Mouse (Mus musculus) liver, embryonic 11.5 days (tissue): ENCODE measurements around the gene Slc35e1. TPM values are rescaled to one million over a fixed set of nuclear protein-coding genes. Genes with fewer than 3 reads are reported as not detected.

ENCODE experiments used
- ATAC-seq: fragments of 200-750 bp; cut with Nextera tagmentation; replicated peaks from 2 replicates; pipeline ENCODE4 v1.8.0; 2017; ENCODE audit warnings: moderate number of reproducible peaks, mild to moderate bottlenecking, moderate TSS enrichment, moderate library complexity; ENCODE audit not compliant: low FRiP score
- DNase-seq: peaks from one replicate; pipeline ENCODE4 v3.0.0-alpha.2; 2017; ENCODE audit warnings: low spot score
- H3K27ac ChIP-seq: fragments of 300-500 bp; sonication (generic); 2 replicates; pipeline ENCODE4 v1.5.1; 2014; ENCODE audit warnings: mild to moderate bottlenecking, low read depth, low read length, control low read depth
- H3K27me3 ChIP-seq: fragments of 300-500 bp; sonication (generic); replicated peaks from 2 replicates; pipeline ENCODE4 v1.6.1; 2014; ENCODE audit warnings: low read length, mixed read lengths; ENCODE audit not compliant: control insufficient read depth, insufficient read depth
- H3K36me3 ChIP-seq: fragments of 300-500 bp; sonication (generic); 2 replicates; pipeline ENCODE4 v1.6.1; 2014; ENCODE audit warnings: mild to moderate bottlenecking, low read length, moderate library complexity, mixed read lengths; ENCODE audit not compliant: control insufficient read depth, insufficient read depth
- H3K4me1 ChIP-seq: fragments of 300-500 bp; sonication (generic); replicated peaks from 2 replicates; pipeline ENCODE4 v1.6.1; 2014; ENCODE audit warnings: low read length, mixed read lengths; ENCODE audit not compliant: control insufficient read depth, insufficient read depth
- H3K4me2 ChIP-seq: fragments of 300-500 bp; sonication (generic); 2 replicates; pipeline ENCODE4 v1.6.1; 2014; ENCODE audit warnings: mild to moderate bottlenecking, control low read depth, moderate library complexity
- H3K4me3 ChIP-seq: fragments of 300-500 bp; sonication (generic); 2 replicates; pipeline ENCODE4 v1.5.1; 2014; ENCODE audit warnings: low read depth, low read length, control low read depth
- H3K9ac ChIP-seq: fragments of 300-500 bp; sonication (generic); 2 replicates; pipeline ENCODE4 v1.6.1; 2014; ENCODE audit warnings: low read depth, low read length, control low read depth
- H3K9me3 ChIP-seq: fragments of 300-500 bp; sonication (generic); 2 replicates; pipeline ENCODE4 v1.6.1; 2016; ENCODE audit warnings: low read length, inconsistent platforms, mixed read lengths; ENCODE audit not compliant: control insufficient read depth
- WGBS: fragments of 180-500 bp; shearing (Covaris S2); extraction: QIAGEN DNeasy Blood & Tissue Kit; methylation state at CpG from one replicate; pipeline ENCODE4 v1.1.7; 2014; 5-methylcytosine and 5-hydroxymethylcytosine counted together
- polyA plus RNA-seq: library from polyadenylated mRNA; unstranded; fragments of >200 nt; fragmentation: Nextera tagmentation; extraction: Ambion mirVana; gene quantifications from 2 replicates; pipeline ENCODE4 v1.2.1, GENCODE M21; 2014

Gene Slc35e1
- polyA plus RNA-seq, result 16.8 and 18.1 TPM in 2 replicates

DNA sequence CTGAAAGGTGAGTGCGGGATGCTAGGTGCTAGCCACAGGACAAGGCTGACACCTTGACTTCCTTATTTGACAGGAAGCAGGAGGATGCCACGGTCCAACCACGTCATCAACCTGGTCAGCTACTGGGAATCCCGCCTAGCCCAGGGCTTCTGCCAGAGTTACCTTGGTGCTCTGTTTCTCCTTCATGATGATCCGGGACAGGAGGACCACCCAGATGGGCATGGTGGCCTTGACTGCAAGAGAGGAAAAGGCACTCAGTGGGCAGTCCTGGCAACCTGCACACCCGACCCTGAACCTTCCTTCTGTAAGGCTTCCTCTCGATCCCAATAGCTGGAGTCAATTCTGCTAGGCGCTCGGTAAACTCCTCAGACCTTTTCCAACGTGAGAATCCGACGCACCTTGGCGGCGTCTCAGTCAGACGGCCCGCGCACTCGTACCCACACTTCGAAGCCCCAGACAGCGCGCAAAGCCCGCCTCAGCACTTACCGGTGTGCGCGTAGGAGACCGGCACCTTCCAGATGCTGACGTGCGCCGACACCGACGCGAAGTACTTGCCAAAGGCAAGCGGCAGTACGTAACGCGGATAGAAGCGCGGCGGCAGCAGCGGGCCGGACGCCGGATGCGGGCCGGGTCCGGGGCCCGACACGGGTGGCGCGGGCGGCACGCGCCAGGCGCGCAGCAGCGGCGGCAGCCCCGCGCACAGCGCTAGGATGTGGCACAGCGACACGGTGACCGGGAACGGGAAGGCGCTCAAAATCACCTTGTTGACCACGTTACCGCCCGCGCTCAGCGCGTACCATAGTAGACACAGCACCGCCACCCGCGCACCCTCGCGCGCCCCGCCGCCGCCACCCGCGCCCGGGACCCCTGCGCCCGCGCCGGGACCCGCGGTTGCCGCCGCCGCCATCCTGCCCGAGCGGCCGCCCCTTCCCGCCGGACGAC lies at the start of gene Slc35e1:
TSS of gene Slc35e1 (minus strand) at position 935 of the 942 bp plus-strand sequence.
- peak; percentile 32 for ATAC-seq
- DNase-seq, result peak; percentile 65
- peak within 1 kb of the TSS; percentile 92 for H3K9ac ChIP-seq
- peak within 1 kb of the TSS; percentile 83 for H3K27ac ChIP-seq
- H3K4me2 ChIP-seq, result peak within 1 kb of the TSS; percentile 96
- H3K36me3 ChIP-seq, result peaks cover 33% of the 10 kb centered on the region
- no peaks in the 10 kb centered on the region for H3K9me3 ChIP-seq
- 1% methylated on average over 92 of the region's 98 CpGs for WGBS
- peak within 1 kb of the TSS; percentile 96 for H3K4me3 ChIP-seq
- no peaks in the 10 kb centered on the region for H3K27me3 ChIP-seq
- H3K4me1 ChIP-seq, result peaks cover 18% of the 10 kb centered on the region

DNA sequence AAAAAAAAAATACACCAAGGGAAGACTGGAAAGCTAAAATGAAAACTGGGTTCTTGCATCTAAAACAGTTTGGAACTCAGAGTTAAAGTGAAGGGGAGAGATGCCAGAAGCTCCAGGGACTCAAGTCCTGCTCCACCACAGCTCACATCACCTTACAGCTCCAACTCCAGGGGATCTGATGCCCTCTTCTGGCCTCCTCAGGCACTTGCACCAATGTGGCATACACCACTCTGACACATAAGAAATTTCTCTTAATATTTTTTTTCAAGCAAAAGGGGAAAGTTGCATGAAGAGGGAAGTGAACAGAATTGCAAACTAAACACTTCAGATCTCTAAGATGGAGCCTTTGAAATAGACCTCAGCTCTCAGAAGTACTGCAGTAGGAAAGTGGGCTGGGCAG lies 46.8 kb upstream of the Slc35e1 start:
- peaks cover 7% of the 10 kb centered on the region; the same call in 1 of the 2 replicates for H3K4me1 ChIP-seq
- DNase-seq, result no peak
- no peak overlapping the region for H3K9ac ChIP-seq
- no peak for ATAC-seq
- no peak overlapping the region for H3K4me2 ChIP-seq
- no peak overlapping the region for H3K4me3 ChIP-seq
- H3K36me3 ChIP-seq, result peaks cover 6% of the 10 kb centered on the region; the same call in 1 of the 2 replicates
- H3K27ac ChIP-seq, result no peak overlapping the region
- no peaks in the 10 kb centered on the region for H3K27me3 ChIP-seq
- no peaks in the 10 kb centered on the region for H3K9me3 ChIP-seq

DNA sequence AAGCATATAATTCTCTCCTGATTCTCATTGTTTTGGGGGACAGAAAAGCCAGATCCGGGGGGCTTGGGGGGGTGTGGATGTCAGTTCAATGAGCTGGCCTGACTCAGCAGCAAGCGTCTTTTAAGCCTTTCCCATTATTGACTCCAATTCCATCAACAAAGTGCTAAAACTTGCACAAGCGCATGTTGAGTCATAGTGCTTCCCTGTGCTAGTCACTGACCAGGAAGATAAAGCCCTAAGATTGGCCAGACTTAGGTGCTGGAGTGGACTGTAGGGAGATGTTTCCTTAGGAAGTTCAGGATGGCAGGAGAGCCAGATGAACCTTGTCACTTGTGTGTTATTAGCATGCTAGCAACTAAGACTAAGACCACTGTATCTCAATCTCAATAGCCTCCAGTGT lies 42.5 kb upstream of the Slc35e1 start:
- Histone ChIP-seq H3K27me3 (no peaks in the 10 kb centered on the region), H3K36me3 (no peaks in the 10 kb centered on the region; the same call in 1 of the 2 replicates), H3K4me2 (no peak overlapping the region), H3K4me1 (0 out of 2 replicates have a peak, but pooled peaks cover 2% of the 10 kb centered on the region), H3K9me3 (no peaks in the 10 kb centered on the region), H3K4me3 (no peak overlapping the region), H3K9ac (no peak overlapping the region), H3K27ac (no peak overlapping the region)
- 88% methylated on average over 3 of the region's 3 CpGs for WGBS
- no peak for DNase-seq
- no peak for ATAC-seq

DNA sequence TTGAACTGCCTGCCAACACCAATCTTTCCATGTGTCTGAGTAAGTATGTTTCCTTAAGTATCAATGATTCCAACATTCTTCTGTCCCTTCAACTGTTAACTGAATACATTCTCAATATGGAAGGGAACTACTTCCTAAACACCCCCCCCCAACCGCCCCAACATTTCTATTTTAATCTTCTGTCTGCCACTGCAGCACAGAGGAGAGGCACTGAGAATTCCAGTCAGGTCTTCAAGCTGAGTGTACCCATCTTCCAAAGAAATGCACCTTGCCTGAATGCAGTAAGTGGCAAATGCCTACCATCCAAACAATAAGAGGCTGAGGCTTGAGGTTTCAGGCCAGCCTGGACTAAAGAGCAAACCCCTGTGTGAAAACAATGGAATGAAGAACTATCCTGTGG lies 39.7 kb upstream of the Slc35e1 start:
- ATAC-seq (no peak), DNase-seq (no peak)
- H3K4me2 ChIP-seq, result no peak overlapping the region
- no peak overlapping the region for H3K9ac ChIP-seq
- no peaks in the 10 kb centered on the region for H3K9me3 ChIP-seq
- WGBS, result 86% methylated on average over 1 of the region's 1 CpGs
- H3K27ac ChIP-seq, result no peak overlapping the region
- H3K36me3 ChIP-seq, result peaks cover under 1% of the 10 kb centered on the region; the same call in 1 of the 2 replicates
- H3K27me3 ChIP-seq, result no peaks in the 10 kb centered on the region
- H3K4me1 ChIP-seq, result no peaks in the 10 kb centered on the region
- no peak overlapping the region for H3K4me3 ChIP-seq

DNA sequence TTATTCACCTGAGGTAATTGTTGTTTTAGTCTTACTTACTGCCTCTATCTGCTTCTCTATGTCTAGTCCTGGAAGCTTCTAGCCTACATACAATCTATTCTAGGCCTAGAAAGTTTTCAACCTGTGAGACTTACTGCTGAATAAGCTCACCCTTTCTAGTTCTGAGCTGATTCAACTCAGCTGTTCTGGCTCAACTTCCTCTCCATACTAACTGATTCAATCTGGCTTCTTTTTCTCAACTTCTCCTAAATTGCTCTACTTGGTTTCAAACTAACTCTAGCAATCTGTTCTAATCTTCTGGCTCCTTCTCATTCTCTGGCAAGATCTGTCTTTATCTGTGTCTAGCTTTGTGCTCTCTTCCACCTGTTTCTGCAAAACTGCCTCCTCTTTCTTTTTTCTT lies 29.5 kb upstream of the Slc35e1 start:
- DNase-seq (no peak), ATAC-seq (no peak)
- no peak overlapping the region for H3K27ac ChIP-seq
- no peaks in the 10 kb centered on the region for H3K27me3 ChIP-seq
- no peak overlapping the region for H3K4me2 ChIP-seq
- H3K4me1 ChIP-seq, result peaks cover 12% of the 10 kb centered on the region
- H3K36me3 ChIP-seq, result peaks cover 2% of the 10 kb centered on the region; the same call in 1 of the 2 replicates
- H3K9ac ChIP-seq, result no peak overlapping the region
- no peak overlapping the region for H3K4me3 ChIP-seq
- no peaks in the 10 kb centered on the region for H3K9me3 ChIP-seq

DNA sequence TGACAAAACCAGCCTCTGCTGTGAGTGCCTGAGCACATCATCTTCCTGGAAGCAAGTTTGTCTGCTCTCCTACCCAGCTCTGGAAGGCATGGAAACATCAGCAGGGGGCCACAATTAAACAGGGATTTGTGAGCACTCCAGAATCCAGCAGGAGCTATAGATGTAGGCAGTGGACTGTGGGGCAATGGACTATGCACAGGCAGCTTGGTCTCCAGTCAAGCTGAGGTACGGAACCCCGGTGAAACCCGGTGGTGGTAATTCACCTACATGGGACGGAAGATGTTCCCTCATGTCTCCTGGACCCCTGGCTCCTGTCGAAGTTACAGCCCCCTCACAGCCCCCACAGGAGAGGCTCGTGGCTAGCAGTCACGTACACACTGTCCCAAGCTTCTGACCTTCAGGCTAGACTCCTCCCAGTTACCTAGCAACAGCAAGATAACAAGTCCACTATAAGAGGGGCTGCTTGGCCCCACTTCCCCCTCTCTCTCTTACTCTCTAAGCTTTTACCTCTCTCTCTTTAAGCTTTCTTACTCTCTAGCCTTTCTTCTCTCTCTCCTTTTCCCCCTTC lies 25.1 kb upstream of the Slc35e1 start:
- ATAC-seq (peak; percentile 42), DNase-seq (no peak)
- H3K27ac ChIP-seq, result peak overlapping the region; percentile 58
- H3K4me3 ChIP-seq, result no peak overlapping the region
- no peaks in the 10 kb centered on the region for H3K27me3 ChIP-seq
- 57% methylated on average over 7 of the region's 7 CpGs for WGBS
- H3K4me2 ChIP-seq, result no peak overlapping the region
- no peaks in the 10 kb centered on the region for H3K9me3 ChIP-seq
- H3K9ac ChIP-seq, result no peak overlapping the region
- H3K36me3 ChIP-seq, result no peaks in the 10 kb centered on the region
- peaks cover 14% of the 10 kb centered on the region for H3K4me1 ChIP-seq

DNA sequence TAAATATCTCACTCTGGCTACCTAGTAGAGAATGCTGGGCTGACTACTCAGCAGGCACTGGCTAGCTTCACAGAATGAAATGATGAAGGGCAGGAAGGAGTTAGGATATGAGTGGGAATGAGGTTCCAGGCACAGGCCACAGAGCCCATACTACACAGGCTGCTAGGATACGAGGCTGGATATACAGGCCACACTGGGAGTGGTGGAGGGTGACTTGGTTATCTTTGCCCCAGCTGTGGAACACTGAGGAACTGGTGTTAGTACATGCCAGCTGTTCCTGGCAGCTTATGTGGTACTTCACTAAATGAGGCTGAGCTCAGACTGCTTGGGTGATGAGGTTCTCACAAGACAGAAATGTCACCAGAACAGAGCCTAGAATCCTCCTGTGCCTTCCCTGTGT lies 20.7 kb upstream of the Slc35e1 start:
- Histone ChIP-seq H3K4me1 (peaks cover 10% of the 10 kb centered on the region), H3K9ac (no peak overlapping the region), H3K4me2 (no peak overlapping the region), H3K27me3 (no peaks in the 10 kb centered on the region), H3K4me3 (no peak overlapping the region), H3K27ac (no peak overlapping the region), H3K9me3 (no peaks in the 10 kb centered on the region), H3K36me3 (no peaks in the 10 kb centered on the region)
- ATAC-seq, result no peak
- WGBS, result 87% methylated on average over 1 of the region's 1 CpGs
- DNase-seq, result no peak

DNA sequence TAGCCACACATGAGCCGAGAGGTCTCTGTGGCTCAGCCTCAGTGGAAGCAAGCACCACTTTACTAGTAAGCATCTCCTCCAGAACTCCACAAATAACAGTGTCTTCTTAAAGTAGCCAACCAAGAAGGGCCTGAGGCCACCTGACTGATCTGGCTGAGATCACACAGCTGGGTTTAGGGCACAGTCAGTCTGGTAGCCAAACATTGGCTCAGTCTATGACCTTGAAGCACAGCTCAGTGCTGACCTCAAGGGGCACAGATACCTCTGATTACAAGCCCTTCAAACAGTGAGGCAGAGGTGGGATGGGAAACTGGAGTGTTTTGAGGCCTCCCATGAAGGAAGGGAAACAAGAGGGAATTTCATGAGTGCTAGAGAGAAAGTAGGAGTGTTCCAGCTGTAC lies 20.2 kb upstream of the Slc35e1 start:
- Histone ChIP-seq H3K4me1 (peaks cover 11% of the 10 kb centered on the region), H3K27me3 (no peaks in the 10 kb centered on the region), H3K9ac (no peak overlapping the region), H3K4me3 (no peak overlapping the region), H3K27ac (no peak overlapping the region), H3K4me2 (no peak overlapping the region), H3K36me3 (no peaks in the 10 kb centered on the region), H3K9me3 (no peaks in the 10 kb centered on the region)
- ATAC-seq (no peak), DNase-seq (no peak)
- WGBS, result 94% methylated on average over 1 of the region's 1 CpGs
